Mouse (Mus musculus) gastrocnemius, postnatal 36 days (tissue): ENCODE data around the gene Rdh13. TPM values are rescaled to one million over a fixed set of nuclear protein-coding genes. Genes with fewer than 3 reads are reported as not detected.
"Not testable (repeated sequence)": the region's sequence is repeated elsewhere in the genome, so short reads cannot be mapped to it uniquely, and the experiment has no call there.

Experiments
- DNase-seq, 2 experiments: peaks; one replicate each; pipeline ENCODE4 v3.0.0; 2022
- intact Hi-C: fragments of 180-260 bp; cut with DNase I; formaldehyde crosslinking; loops from one replicate; pipeline ENCODE4 v1.15.1; 2025
- microRNA-seq, 2 experiments: library from miRNA; unstranded; fragments of <30 nt; microRNA quantifications; one replicate each; pipeline ENCODE4 v1.2.0; 2021
- total RNA-seq, 2 experiments: library from RNA; stranded (reverse); gene quantifications; 2 replicates each; pipeline ENCODE4 v1.2.3; 2021

The Rdh13 gene
- total RNA-seq, 2 experiments from 2014 or later, result 13.4 to 15.4 TPM

GRCm38 (mm10) chr7:4440549-4440948 is 4.9 kb downstream of the Rdh13 start:
- DNase-seq, result no peak
- intact Hi-C loops, result no loop called here

- no peak for DNase-seq
- intact Hi-C loops, result no loop called here
Measured at GRCm38 (mm10) chr7:4437721-4438120, 7.7 kb downstream of the Rdh13 start.

- DNase-seq, result no peak
- intact Hi-C loops, result no loop called here
Measured at GRCm38 (mm10) chr7:4432026-4432425, 13.4 kb downstream of the Rdh13 start.

- DNase-seq, result peak; percentile 57 to 65
- intact Hi-C loops, result no loop called here
Measured at GRCm38 (mm10) chr7:4431548-4431947, 13.9 kb downstream of the Rdh13 start.

DNA sequence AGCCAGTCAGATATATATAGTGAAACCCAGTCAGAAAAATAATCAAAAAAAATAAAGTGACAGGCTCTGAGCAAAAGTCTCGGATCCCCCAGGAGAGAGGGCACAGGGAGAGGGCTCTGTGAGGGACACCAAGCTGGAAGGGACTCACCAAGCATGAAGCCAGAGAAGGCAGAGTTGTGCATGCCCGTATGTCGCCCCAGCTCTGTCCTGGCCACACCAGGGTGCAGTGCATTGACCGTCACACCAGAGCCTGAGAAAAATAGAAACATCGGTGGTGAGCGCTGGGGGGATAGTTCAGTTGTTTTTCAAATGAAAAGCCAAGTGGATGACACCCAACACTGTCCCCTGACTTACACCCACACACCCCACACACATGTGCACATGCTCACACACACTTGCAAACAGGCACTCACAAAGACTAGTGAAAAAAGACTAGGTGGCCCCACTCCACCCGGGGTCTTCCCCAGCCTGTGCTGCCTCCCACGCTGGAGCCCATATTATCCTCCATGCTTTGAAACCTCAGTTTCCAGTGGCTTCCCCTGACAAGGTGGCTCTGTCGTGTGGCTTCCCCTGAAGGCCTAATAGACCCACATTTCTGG is 15.1 kb downstream of the Rdh13 start:
- intact Hi-C loops, result no loop called here
- DNase-seq, result no peak

- intact Hi-C loops, result loop anchor here (5.0 kb wide), 1 partner anchor 295 kb away; no protein-coding TSS in a partner anchor
- peak; percentile 59 to 76 for DNase-seq
Measured at GRCm38 (mm10) chr7:4427161-4427912, 18.1 kb downstream of the Rdh13 start.

GRCm38 (mm10) chr7:4420230-4420629 is 25.2 kb downstream of the Rdh13 start:
- DNase-seq, result no peak
- intact Hi-C loops, result no loop called here

- no peak for DNase-seq
- intact Hi-C loops, result no loop called here
Measured at GRCm38 (mm10) chr7:4419681-4420080, 25.8 kb downstream of the Rdh13 start.

- DNase-seq, intact Hi-C loops: not testable (repeated sequence)
Measured at GRCm38 (mm10) chr7:4412406-4412805, 33.0 kb downstream of the Rdh13 start.

DNA sequence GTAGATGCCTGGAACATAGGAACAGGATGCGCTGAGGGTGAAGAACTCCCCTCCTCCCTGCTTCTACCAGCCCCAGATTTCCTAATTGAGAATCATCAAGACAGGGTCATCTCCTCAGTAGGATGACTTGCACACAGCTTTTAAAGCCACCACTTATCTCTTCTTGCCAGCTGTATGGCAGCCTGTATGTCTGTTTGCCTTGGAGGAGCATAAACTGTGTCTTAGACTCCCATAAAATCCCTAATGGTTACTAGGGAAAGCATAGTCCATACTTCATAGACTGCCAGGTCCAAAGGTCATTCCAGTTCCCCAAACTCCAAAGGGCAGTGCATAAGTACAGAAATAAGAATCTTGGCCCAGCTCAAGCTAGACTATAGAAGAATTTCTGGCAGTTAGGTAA is 47.7 kb downstream of the Rdh13 start, which contains the start of gene Gp6:
Gene Gp6 (minus strand): TSS at position 15 of the 400 bp plus-strand sequence.
- DNase-seq, result no peak

More for the DNA sequence above, 47.7 kb downstream of the Rdh13 start, which contains the start of gene Gp6:
- intact Hi-C loops, result no loop called here

Small RNA genes within 50 kb of the gene (microRNA-seq; reads per million reads assigned to microRNA genes)
- gene Gm24605 (0 reads per million in 2 experiments), gene Gm24752 (0 reads per million in 2 experiments), gene Gm25349 (0 reads per million in 2 experiments)

Other genes starting within 250 kb of the Rdh13 start
- gene Lilra5, start 207.9 kb downstream of the Rdh13 start, total RNA-seq, result not detected
- not detected for gene Ncr1, start 107.9 kb downstream of the Rdh13 start, total RNA-seq
- not detected for gene Gp6, start 47.9 kb downstream of the Rdh13 start, total RNA-seq
- 1 to 10 TPM in 1 of 2 experiments, under 1 TPM in 1; 0.59 to 1.5 TPM for gene Eps8l1, start 15.0 kb upstream of the Rdh13 start, total RNA-seq
- gene Ppp1r12c, start 56.0 kb upstream of the Rdh13 start, total RNA-seq, result 10 to 100 TPM; 18.3 to 19.4 TPM
- gene Tnnt1, start 70.7 kb upstream of the Rdh13 start, total RNA-seq, result 100 to 1,000 TPM; 181 to 818 TPM
- under 1 TPM; 0.44 to 0.64 TPM for gene Tnni3, start 78.6 kb upstream of the Rdh13 start, total RNA-seq
- not detected for gene Dnaaf3, start 86.8 kb upstream of the Rdh13 start, total RNA-seq
- gene Syt5, start 101.9 kb upstream of the Rdh13 start, total RNA-seq, result not detected
- not detected for gene Ptprh, start 158.4 kb upstream of the Rdh13 start, total RNA-seq
- 1 to 10 TPM; 2.5 to 3.2 TPM for gene Tmem86b, start 185.8 kb upstream of the Rdh13 start, total RNA-seq
- 10 to 100 TPM; 40.2 to 42.4 TPM for gene Ppp6r1, start 213.4 kb upstream of the Rdh13 start, total RNA-seq
- 10 to 100 TPM; 22.4 to 24.9 TPM for gene Hspbp1, start 239.4 kb upstream of the Rdh13 start, total RNA-seq
- 1 to 10 TPM in 1 of 2 experiments, under 1 TPM in 1; 0.54 to 1.6 TPM for gene Brsk1, start 245.0 kb upstream of the Rdh13 start, total RNA-seq